Mouse (Mus musculus) kidney, embryonic 15.5 days (tissue): Measurements from ENCODE around the gene Gm28079. TPM values are rescaled to one million over a fixed set of nuclear protein-coding genes. Genes with fewer than 3 reads are reported as not detected.
"Not testable (repeated sequence)": the region's sequence is repeated elsewhere in the genome, so short reads cannot be mapped to it uniquely, and the experiment has no call there.

ENCODE experiments used
- ATAC-seq: fragments of 200-750 bp; cut with Nextera tagmentation; replicated peaks from 2 replicates; pipeline ENCODE4 v1.8.0; 2017; ENCODE audit warnings: moderate TSS enrichment; ENCODE audit not compliant: low FRiP score
- H3K27ac ChIP-seq: fragments of 300-500 bp; sonication (generic); 2 replicates; pipeline ENCODE4 v1.5.1; 2015; ENCODE audit warnings: mild to moderate bottlenecking, inconsistent platforms
- H3K27me3 ChIP-seq: fragments of 300-500 bp; sonication (generic); 2 replicates; pipeline ENCODE4 v1.6.1; 2015; ENCODE audit warnings: inconsistent platforms
- H3K36me3 ChIP-seq: fragments of 300-500 bp; sonication (generic); 2 replicates; pipeline ENCODE4 v1.6.1; 2015; ENCODE audit warnings: inconsistent platforms
- H3K4me1 ChIP-seq: fragments of 300-500 bp; sonication (generic); 2 replicates; pipeline ENCODE4 v1.6.1; 2015; ENCODE audit warnings: inconsistent platforms
- H3K4me2 ChIP-seq: fragments of 300-500 bp; sonication (generic); 2 replicates; pipeline ENCODE4 v1.6.1; 2015; ENCODE audit warnings: moderate library complexity, mild to moderate bottlenecking, inconsistent platforms
- H3K4me3 ChIP-seq: fragments of 300-500 bp; sonication (generic); replicated peaks from 2 replicates; pipeline ENCODE4 v1.5.1; 2015; ENCODE audit warnings: mild to moderate bottlenecking, inconsistent platforms
- H3K9ac ChIP-seq: fragments of 300-500 bp; sonication (generic); 2 replicates; pipeline ENCODE4 v1.6.1; 2015; ENCODE audit warnings: mild to moderate bottlenecking, inconsistent platforms
- H3K9me3 ChIP-seq: fragments of 300-500 bp; sonication (generic); replicated peaks from 2 replicates; pipeline ENCODE4 v1.6.1; 2016; ENCODE audit warnings: inconsistent platforms
- WGBS: fragments of 180-500 bp; shearing (Covaris S2); methylation state at CpG from one replicate; pipeline ENCODE4 v1.1.7; 2015; ENCODE audit warnings: mixed read lengths; 5-methylcytosine and 5-hydroxymethylcytosine counted together
- polyA plus RNA-seq: library from polyadenylated mRNA; unstranded; fragments of >200 nt; fragmentation: Nextera tagmentation; extraction: Ambion mirVana; gene quantifications from 2 replicates; pipeline ENCODE4 v1.2.1, GENCODE M21; 2015

Gm28079 gene
- not detected in 2 replicates for polyA plus RNA-seq

GRCm38 (mm10) chrY:70014799-70015198 lies at the start of gene Gm28079:
Gene Gm28079, minus strand, starts transcription at chrY:70014899.
- not testable (repeated sequence) for H3K4me1 ChIP-seq, H3K36me3 ChIP-seq, H3K4me2 ChIP-seq, H3K9ac ChIP-seq, H3K4me3 ChIP-seq, H3K27ac ChIP-seq, ATAC-seq, H3K9me3 ChIP-seq, H3K27me3 ChIP-seq
- WGBS, result no CpG with 5 or more reads among the region's 1 CpGs
